Mouse (Mus musculus) kidney, adult 18-20 months (tissue): Measurements from ENCODE around the gene Scn8a.
A peak's percentile ranks its signal among the peaks of the same experiment; 100 is the strongest.

Source experiments
- DNase-seq: peaks from one replicate; pipeline ENCODE4 v3.0.0; 2021

Scn8a gene

DNA sequence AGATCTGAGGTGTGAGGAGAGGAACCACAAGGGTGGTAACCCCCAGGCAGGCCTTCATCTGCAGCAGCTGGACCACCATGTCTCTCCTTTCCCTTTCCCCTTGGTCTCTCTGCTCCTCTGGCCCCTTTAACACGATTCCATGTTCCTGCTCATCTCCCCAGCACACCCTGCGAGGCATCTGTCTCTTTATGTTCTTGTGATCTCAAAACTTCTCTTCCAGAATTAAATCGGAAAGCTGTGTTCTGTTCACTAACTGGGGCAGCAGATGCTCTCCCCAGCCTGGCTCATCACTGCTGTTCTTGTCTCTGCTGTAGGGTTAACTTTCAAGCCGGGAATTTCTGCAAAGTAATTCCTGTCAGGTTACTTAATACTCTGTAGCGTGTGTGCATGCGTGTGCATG lies 91.3 kb downstream of the Scn8a start:
- no peak for DNase-seq

DNA sequence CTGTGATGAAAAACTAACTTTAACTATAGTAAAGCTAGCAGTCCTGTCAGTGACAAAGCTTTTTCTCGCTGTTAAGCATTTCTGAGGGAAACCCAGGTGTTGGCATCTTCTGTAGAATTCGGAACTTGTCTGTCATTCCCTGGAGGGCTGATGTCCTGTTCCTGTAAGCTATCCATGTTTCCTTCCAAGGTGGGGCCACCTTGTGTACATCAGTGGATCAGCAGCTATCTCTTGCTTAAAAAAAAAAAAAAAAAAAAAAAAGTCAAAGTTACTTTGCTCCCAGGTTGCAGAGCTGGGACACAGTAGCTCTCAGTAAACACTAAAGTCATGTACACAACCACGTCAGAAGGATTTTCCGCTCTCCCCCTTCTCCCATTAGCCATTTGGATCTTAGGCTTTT lies 91.9 kb downstream of the Scn8a start:
- no peak for DNase-seq

DNA sequence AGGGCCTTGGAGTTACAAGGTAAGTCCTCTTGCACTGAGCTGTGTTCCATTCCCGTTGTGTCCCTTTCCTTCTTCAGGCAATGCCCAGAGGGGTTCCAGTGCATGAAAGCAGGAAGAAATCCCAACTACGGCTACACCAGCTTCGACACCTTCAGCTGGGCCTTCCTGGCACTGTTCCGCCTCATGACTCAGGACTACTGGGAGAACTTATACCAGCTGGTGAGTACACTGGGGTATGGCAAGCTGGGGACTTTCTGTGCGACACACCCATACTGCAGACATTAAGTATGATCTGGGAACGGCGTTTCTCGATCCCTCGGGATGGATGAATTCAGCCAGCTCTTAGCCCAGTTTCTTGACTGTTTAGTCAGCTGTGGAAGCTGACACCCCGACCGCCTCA lies 101.8 kb downstream of the Scn8a start:
- no peak for DNase-seq

DNA sequence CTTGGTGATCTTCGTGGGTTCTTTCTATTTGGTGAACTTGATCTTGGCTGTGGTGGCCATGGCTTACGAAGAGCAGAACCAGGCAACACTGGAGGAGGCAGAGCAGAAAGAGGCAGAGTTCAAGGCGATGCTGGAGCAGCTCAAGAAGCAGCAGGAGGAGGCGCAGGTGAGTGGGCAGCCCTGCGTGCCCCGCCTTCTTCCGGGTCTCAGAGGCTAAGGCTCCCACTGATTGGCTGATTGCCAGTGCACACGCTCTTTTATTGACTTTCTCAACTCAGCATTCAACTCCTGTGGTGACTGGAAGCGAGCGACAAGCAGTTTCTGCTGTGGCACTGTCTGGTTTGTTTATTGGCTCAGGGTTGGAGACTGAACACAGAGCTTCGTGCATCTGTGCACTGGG lies 103.1 kb downstream of the Scn8a start:
- no peak for DNase-seq

DNA sequence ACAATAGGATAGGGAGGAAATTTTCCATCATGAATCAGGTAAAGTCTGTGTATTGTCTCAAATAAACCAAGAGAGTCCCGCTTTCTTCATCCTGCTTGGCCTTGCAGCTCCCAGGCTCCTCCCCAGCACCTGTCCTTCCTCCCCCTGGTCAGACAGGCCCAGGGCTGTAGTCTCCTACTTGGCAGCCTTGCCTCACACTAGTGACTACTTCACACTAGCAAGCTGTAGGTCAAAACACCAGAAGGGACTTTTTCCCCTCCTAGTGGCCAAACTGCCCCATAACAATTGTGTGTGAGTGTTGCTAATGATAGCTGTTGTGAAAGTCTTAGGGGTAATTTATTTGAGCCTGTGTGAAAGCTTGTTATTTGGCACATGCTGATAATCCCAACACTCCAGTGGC lies 105.0 kb downstream of the Scn8a start:
- DNase-seq, result peak; percentile 15

DNA sequence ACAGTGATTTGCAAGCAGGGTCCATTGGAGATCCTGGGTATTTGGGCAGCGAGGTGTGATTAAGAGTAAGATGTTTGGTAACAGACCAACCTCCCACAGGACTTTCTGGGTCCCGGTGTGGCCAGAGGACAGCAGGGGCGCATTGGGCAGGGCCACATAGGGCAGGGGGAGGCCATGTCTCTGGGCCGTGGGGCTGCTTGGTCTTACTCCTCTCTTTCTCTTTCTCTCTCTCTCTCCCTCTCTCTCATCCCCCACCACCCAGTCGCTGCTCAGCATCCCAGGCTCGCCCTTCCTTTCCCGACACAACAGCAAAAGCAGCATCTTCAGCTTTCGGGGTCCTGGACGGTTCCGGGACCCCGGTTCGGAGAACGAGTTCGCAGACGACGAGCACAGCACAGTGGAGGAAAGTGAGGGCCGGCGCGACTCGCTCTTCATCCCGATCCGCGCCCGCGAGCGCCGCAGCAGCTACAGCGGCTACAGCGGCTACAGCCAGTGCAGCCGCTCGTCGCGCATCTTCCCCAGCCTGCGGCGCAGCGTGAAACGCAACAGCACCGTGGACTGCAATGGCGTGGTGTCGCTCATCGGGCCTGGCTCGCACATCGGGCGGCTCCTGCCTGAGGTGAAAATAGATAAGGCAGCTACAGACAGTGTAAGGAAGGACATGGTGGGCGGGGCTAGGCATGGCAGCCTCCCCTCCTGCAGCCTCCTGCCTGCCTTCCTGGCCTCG lies 113.9 kb downstream of the Scn8a start:
- DNase-seq, result peak; percentile 43

DNA sequence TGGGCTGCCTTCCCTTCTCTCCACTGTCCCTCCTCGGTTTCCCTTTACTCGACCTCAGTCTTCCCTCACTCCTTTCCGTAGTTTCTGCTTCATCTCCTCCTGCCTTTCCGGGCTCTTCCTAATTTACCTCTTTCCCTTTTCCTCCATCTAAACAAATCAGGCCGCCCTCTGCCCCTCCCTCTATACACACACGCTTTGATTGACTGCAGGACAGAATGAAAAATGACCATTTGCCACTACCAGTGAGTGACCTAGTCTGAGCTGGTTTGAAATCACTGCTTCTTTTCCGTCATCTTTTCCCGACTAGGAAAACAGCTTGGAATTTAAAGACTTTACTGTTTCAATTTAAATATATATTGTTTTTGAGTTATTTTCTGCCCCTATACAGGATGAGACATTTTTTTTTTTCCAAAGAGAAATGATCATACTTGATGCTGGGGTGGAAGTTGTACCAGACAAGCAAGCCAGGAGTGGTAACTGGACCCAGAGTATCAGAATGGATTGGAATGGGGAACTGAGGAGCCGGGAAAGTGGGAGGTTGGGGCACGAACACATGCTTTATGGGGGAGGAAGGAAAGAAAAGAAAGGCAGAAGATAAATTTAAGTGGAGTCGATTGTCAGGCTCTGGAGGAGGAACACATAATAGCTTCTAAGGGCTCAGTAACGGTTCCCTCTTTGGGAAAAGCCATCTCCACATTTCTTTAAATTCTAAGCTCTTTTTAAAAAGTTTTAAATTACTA lies 114.7 kb downstream of the Scn8a start:
- no peak for DNase-seq

DNA sequence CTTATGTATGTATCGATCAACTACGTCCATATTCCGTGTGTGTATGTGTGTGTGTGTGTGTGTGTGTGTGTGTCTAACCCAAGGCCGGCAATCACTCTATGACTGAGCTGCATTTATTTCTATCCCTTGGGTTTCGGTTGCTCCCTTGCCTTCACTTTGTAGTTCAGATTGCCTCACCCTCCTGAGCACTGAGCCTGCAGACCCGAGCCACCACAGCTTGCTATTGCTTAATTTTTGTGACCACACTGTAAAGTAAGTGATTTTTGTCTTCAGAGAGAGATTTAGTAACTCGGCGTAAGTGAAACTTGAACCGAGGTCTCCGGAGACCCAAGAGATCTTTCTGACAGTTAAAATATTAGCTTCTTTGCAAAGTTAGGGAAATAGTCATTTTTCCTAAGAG lies 116.8 kb downstream of the Scn8a start:
- DNase-seq, result no peak

DNA sequence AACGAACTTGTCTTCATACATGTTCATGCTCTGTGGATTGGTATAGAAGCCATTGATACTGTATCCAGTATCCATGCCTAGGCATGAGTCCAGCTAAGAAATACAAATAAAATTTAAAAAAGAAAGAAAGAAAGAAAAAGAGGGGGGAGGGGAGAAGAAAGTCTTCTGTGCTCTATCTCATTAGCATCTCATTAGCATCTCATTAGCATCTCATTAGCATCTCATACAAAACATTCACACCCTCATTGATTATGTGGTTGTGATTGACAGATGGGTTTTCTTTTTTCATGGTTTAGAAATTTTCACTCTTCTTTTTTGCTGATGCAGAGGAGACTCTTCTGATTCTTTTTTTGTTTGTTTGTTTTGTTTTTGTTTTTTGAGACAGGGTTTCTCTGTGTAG lies 117.4 kb downstream of the Scn8a start:
- DNase-seq, result no peak

DNA sequence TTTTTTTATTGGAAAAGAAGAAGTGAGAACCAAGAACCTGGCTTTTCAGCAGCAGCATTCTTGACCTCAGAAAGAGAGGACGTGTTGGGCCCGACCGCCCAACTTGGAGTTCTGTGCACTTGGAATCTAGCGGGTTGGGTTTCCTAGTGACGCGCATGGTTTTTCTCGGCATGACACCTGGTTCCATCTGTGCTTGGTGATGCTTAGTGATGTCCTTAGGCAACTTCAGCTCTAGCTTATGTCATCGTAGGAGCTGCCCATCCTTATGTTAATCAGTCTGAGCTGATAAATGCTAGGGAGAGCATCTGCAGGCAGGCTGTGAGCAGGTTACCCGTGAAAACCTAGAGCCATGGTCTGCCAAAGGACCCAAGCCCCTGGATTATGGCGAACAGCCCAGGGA lies 120.6 kb downstream of the Scn8a start:
- no peak for DNase-seq

DNA sequence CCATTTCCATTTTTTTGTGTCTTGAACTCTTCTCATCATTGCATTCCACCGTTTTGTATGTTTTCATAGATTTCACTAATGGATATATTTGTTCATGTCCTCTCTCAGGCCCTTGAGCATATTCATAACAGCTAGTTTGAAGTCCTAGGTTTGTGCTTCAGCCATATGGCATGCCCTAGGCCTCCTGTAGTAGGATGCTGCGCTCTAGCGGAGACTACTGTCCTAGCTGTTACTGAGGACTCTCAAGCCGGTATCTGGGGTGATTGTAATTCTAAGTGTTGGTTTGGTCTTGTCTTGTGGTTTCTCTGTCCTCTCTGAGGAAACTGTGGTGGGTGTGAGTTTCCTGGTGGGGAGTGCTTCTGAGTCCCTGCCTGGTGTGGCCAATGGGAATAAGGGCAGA lies 127.4 kb downstream of the Scn8a start:
- no peak for DNase-seq

DNA sequence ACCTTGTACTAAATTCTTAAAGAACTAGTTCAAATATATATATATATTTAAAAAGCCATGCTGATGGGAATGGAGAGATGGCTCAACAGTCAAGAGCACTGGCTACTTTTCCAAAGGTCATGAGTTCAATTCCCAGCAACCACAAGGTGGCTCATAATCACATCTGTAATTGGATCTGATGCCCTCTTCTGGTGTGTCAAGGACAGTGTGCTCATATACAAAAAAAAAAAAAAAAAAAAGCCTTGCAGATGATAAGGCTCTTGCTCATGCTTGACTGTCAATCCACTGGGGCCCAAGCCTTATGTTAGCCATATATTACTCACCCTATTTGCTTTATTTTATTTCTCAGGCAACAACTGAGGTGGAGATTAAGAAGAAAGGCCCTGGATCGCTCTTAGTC lies 132.0 kb downstream of the Scn8a start:
- DNase-seq, result no peak

DNA sequence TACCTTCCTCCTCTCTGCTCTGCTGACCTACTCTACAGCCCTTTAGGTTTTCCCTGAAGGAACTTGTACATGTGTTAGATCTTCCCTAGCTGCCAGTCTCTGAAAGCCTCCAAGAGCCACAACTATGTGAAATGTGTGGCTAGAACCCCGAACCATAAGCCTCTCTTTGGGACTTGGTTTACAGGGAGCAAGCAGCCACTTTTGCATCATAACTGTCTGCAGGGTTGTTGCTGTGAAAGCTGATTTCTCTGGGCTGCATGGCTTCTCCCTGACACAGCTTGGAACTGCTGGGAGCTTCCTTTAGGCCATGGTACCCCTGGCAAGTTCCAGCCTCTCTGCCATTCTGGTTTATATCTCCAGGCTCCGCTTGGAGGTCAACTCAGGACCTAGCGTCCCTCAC lies 132.8 kb downstream of the Scn8a start:
- DNase-seq, result no peak

DNA sequence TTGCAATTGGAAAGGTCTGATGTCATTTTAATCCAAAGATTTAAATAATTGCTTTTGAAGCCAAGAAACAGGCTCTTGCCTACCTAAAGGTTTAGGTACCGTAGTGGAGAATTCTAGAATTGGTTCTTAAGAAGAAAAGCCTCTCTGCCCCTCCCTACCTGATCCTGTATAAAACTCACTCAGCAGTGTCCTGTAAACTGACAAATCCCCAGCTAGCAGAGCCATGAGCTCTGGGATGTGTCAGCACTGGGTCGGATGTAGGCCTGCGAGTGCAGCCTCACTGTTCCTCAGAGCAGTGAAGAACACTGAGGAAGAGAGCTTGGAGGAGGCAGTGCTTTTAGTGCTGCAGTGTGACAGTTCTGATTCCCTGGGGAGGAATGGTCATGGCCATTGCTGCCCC lies 134.9 kb downstream of the Scn8a start:
- DNase-seq, result no peak

DNA sequence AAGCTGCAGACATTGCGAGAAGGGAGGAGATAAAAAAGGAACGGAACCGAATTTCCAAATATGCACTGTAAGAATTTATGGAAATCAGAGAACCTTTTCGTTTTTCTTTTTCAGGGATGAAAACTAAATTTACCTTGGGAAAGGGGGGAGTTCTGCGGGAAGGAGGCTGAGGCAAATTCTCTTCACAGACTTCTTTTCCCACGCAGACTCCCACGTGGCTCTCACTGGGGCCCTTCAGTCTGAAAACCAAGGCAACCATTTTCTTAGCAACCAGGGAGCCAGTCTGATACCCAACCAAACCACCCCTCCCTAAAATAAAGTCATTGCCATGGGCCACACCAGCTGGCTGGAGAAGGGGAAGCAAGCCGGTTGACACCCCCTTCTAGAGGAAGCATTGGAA lies 136.1 kb downstream of the Scn8a start:
- no peak for DNase-seq

DNA sequence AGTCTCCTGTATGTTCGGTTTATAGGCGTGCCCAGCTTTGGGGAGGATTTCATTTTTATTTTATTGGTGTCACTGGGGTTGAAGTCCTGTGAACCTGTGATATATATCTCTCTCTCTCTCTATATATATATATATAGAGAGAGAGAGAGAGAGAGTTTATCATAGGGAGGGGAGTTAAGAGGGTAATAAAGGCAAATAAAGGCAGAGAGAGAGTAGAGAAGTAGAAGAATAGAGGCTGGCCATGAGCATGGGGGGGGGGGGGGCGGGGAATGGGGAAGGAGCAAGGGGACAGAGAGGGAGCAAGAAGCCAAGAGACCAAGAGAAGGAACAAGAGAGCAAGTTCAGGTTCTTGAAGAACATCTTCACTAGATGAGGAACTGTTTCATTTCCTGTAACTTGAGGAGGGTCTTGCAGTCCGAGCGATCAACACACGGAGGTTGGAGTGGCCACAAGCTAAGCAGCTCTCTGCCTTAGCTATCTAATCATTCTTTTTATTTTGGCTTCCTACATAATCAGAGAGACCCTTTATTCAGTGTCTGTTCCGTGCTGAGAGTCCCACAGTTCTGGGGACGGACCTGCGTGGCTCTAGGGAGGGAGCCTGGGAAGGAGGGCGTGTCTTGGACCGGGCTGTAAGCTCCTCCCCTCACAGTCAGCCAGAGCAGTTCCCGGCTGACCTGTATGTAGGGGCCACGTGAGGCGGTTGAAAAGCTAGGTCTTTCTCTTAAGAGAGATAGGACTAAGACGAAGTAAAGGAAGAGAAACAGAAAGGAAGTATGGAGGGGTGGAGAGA lies 136.8 kb downstream of the Scn8a start:
- DNase-seq, result peak; percentile 61

DNA sequence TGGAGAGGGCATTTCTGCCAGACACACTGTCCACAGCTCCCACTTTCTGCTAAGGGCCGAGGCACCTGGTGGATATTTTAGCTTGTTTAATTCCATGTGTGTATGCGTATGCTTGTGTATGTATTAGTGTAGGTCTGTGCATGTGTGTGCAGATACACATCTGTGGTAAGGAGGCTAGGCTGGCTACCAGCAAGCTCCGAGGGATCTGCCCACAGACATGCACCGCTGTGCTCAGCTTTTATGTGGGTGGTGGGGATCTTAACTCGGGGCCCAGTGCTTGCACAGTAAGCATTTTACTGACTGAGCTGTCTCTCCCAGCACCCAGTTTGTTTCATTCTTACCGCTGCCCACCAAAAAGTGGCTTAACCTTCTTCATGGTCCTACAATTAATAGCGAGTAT lies 137.6 kb downstream of the Scn8a start:
- no peak for DNase-seq

DNA sequence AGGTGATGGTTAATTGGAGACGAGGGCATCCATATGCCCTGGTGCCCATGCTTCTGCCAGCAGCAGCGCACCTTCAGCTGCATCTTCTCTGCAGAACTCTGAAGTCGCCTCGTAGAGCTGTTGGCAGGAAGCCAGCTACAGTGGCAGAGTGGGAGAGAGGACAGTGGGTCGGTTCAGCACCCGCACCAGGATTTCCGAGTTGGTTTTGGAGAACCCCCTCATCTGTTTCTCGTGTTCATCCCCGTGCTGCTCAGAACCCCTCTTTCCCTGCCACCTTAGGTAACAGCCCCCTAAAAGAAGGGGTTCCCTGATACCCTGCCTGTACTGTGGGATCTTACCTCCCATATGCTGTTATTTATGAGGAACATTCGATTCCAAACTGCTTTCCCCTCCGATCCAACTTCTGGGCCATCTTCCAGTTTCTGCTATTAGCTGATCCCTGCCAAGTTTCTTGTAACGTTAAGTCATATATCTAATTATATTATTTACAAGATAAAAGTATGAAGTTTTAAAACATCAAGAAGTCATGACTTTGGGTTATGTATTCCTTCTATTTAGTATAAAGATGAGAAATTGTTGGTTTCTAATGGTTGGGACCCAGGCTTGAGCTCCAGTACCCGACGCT lies 138.8 kb downstream of the Scn8a start:
- DNase-seq, result no peak

DNA sequence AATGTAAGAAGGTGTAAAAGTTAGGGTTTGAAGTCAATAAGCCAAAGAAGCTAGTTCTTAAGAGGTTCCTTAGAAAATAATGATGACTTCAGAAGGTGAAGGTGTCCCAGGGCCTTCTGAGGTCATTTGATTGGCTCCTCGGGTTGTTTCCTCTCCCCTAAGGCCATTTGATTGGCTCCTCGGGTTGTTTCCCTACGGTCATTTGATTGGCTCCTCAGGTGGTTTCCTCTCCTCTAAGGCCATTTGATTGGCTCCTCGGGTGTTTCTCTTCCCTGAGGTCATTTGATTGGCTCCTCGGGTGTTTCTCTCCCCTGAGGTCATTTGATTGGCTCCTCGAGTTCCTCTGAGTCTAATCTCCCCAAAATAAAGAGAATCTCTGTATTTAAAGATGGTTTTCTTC lies 141.7 kb downstream of the Scn8a start:
- no peak for DNase-seq

DNA sequence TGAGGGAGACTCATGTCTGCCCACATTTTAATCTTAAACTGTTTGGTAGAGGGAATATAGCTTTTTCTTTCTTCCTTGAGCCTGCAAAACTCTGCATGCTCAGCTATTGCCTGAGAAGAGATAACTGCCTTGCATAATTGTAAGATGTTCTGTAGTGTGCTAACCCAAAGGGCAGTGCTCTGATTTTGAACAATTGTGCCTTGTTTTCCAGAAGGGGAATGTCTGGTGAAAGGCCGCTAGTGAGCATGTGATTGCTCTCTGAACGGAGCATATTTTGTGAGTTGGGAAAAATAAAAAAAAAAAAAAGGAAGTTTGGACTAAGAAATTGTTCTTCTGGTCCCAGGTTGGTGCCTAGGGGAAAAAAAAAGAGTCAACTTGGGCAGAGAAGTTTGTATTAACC lies 159.3 kb downstream of the Scn8a start:
- DNase-seq, result no peak

DNA sequence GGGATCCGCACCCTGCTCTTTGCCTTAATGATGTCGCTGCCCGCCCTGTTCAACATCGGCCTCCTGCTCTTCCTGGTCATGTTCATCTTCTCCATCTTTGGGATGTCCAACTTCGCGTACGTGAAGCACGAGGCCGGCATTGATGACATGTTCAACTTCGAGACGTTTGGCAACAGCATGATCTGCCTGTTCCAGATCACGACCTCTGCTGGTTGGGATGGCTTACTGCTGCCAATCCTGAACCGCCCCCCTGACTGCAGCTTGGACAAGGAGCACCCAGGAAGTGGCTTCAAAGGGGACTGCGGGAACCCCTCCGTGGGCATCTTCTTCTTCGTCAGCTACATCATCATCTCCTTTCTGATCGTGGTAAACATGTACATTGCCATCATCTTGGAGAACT lies 170.0 kb downstream of the Scn8a start:
- DNase-seq, result no peak

DNA sequence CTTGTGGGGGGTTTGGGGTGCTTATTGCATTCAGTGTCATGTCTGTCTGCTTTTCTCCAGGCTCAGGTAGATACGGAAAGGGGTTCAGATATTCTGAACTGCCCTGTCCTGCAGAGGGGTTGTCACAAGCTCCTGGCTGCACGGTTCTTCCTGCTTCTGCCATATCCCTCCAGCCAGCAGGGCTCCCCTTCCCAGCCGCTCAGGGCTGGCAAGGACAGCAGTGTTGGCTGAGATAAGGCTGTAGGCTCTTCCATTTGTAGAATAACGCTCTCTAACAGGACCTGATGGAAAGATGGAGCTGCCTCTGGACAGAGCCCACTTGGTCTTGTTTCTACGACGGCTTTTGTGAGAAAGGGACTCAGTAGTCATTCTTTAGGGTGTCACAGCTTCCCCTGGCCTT lies 172.3 kb downstream of the Scn8a start:
- no peak for DNase-seq

DNA sequence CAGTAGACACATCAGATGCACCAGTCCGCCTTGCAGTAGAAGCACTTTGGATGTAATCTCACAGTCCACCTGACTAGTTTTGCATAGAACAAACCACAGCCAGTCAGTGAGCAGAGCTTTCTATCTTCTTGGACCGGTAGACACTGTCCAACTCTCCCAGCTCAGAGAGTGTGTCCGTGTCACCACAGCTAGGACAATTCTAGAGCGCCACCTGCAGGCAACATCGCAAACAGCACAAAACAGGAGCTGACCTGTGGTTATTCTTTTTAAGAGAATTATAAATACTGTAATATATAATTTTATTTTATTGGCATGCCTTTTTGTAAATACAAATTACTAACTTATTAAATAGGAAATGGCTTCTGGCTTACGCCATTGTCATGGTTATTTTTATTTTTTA lies 173.0 kb downstream of the Scn8a start:
- peak; percentile 71 for DNase-seq

DNA sequence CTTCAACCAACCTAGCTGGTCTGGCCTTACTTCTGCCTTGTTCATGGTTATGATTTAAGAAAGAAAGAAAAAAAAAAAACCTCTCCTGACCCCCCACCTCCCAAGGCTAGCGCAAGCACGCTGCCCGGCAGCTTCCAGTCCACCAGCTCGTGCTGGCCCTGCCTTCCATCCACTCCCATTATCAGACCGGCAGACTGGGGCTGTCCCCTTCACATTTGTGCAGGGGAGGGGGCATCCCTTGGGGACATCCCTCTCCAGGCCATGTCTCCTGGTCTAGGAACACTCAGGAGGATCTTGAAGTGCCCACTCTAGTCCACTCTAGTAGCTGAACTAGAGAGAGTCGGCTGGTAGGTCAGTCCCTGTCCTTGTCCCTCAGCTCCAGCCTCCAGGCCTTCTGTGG lies 174.9 kb downstream of the Scn8a start:
- no peak for DNase-seq
